8 mouse cellular contexts compared by ENCODE assay signal in genomic region chr19:54107103-54107821, GRCm38 (mm10).
DNase-seq lines count a peak whose midpoint lies in the region.

No protein-coding gene starts in this region.

- peak; percentile 26 for DNase-seq in thymus, postnatal 4 days
- no peak for DNase-seq in thymus, postnatal 0 days (ENCODE audit: low spot score)
- peak; percentile 10 for DNase-seq in forelimb bud, embryonic 11.5 days (ENCODE audit: low read depth, low spot score)
- DNase-seq in lung, postnatal 25 days (ENCODE audit: low spot score), result peak; percentile 22
- DNase-seq in yolk sac, embryonic 10.5 days (ENCODE audit: low spot score), result peak; percentile 12
- DNase-seq in layer of hippocampus, postnatal 36 days, result no peak
- DNase-seq in layer of hippocampus, adult 11-12 months (ENCODE audit: low spot score), result no peak
- DNase-seq in kidney, postnatal 10 days, result no peak

Comparison
In these comparisons a context has a peak if more than half of its experiments do, and no peak if none do; other contexts are left out.
1. DNase-seq: peak in thymus, postnatal 4 days (single experiment), forelimb bud, embryonic 11.5 days (single experiment), lung, postnatal 25 days (single experiment) and yolk sac, embryonic 10.5 days (single experiment); none in thymus, postnatal 0 days (single experiment), layer of hippocampus, postnatal 36 days (0 of 2), layer of hippocampus, adult 11-12 months (single experiment) and kidney, postnatal 10 days (single experiment).